Mouse (Mus musculus) olfactory bulb, adult 2 months (tissue): Measurements from ENCODE around the gene Mypop.

Experiments
- CTCF ChIP-seq: fragments of 200-500 bp; IDR thresholded peaks from 2 replicates; pipeline ENCODE4 v1.5.1; 2012; ENCODE audit warnings: low read depth, mild to moderate bottlenecking, low read length, moderate library complexity; ENCODE audit not compliant: insufficient read depth
- POLR2A ChIP-seq: fragments of 200-500 bp; IDR thresholded peaks from 2 replicates; pipeline ENCODE4 v1.6.1; 2012; ENCODE audit warnings: mild to moderate bottlenecking, low read depth, low read length, moderate library complexity; ENCODE audit not compliant: insufficient read depth

- TF ChIP-seq POLR2A (no peak), CTCF (no peak)
These were observed 60.1 kb downstream of the Mypop start for GRCm38 (mm10) chr7:19051161-19051560.
